Mouse (Mus musculus): ENCODE data around the gene Olfr1393. TPM values are rescaled to one million over a fixed set of nuclear protein-coding genes. Genes with fewer than 3 reads are reported as not detected.

Gene Olfr1393
- under 1 TPM; 0.20 to 0.36 TPM for total RNA-seq (2021)
- long read RNA-seq, experiment 1 = 0 reads
- long read RNA-seq, experiment 2 = 0 reads

- DNase-seq (ENCODE audit: low spot score in 2 of 2) = no peak
Measured at GRCm38 (mm10) chr11:49278222-49278621, at the start of gene Olfr1393. Gene Olfr1393, plus strand, starts transcription at chr11:49278304.

GRCm38 (mm10) chr11:49232781-49233180 is 45.3 kb upstream of the Olfr1393 start:
- no peak for DNase-seq (ENCODE audit: low spot score in 2 of 2)

- DNase-seq (ENCODE audit: low spot score in 2 of 2) = no peak
Measured at GRCm38 (mm10) chr11:49235459-49236207, 42.5 kb upstream of the Olfr1393 start.

GRCm38 (mm10) chr11:49236891-49237290 is 41.2 kb upstream of the Olfr1393 start:
- no peak for DNase-seq (ENCODE audit: low spot score in 2 of 2)

- DNase-seq (ENCODE audit: low spot score in 2 of 2) = no peak
Measured at GRCm38 (mm10) chr11:49237532-49237931, 40.6 kb upstream of the Olfr1393 start.

GRCm38 (mm10) chr11:49240310-49240709 is 37.8 kb upstream of the Olfr1393 start:
- no peak for DNase-seq (ENCODE audit: low spot score in 2 of 2)

GRCm38 (mm10) chr11:49240874-49241273 is 37.2 kb upstream of the Olfr1393 start:
- DNase-seq (ENCODE audit: low spot score in 2 of 2) = no peak

GRCm38 (mm10) chr11:49241471-49241870 is 36.6 kb upstream of the Olfr1393 start:
- DNase-seq (ENCODE audit: low spot score in 2 of 2) = no peak

GRCm38 (mm10) chr11:49242944-49243626 is 35.0 kb upstream of the Olfr1393 start:
- DNase-seq (ENCODE audit: low spot score in 2 of 2) = no peak

GRCm38 (mm10) chr11:49243727-49244594 is 34.1 kb upstream of the Olfr1393 start, which contains the start of gene Mgat1:
Gene Mgat1, plus strand, starts transcription at chr11:49244191.
- peak; percentile 83 to 91 for DNase-seq (ENCODE audit: low spot score in 2 of 2)

- DNase-seq (ENCODE audit: low spot score in 2 of 2) = no peak
Measured at GRCm38 (mm10) chr11:49244595-49244930, 33.5 kb upstream of the Olfr1393 start.

GRCm38 (mm10) chr11:49245176-49245575 is 32.9 kb upstream of the Olfr1393 start:
- no peak for DNase-seq (ENCODE audit: low spot score in 2 of 2)

GRCm38 (mm10) chr11:49245634-49246415 is 32.3 kb upstream of the Olfr1393 start:
- DNase-seq (ENCODE audit: low spot score in 2 of 2) = no peak

- no peak for DNase-seq (ENCODE audit: low spot score in 2 of 2)
Measured at GRCm38 (mm10) chr11:49246523-49246922, 31.6 kb upstream of the Olfr1393 start.

- no peak for DNase-seq (ENCODE audit: low spot score in 2 of 2)
Measured at GRCm38 (mm10) chr11:49247255-49247654, 30.8 kb upstream of the Olfr1393 start.

- DNase-seq (ENCODE audit: low spot score in 2 of 2) = no peak
Measured at GRCm38 (mm10) chr11:49248226-49248973, 29.7 kb upstream of the Olfr1393 start.

- DNase-seq (ENCODE audit: low spot score in 2 of 2) = no peak
Measured at GRCm38 (mm10) chr11:49248974-49249700, 29.0 kb upstream of the Olfr1393 start.

- DNase-seq (ENCODE audit: low spot score in 2 of 2) = no peak
Measured at GRCm38 (mm10) chr11:49249811-49250421, 28.2 kb upstream of the Olfr1393 start.

All from adrenal gland, postnatal 4 days (tissue).